Mouse (Mus musculus) embryonic fibroblast, embryonic 13.5 days (primary cell): ENCODE results near the gene Rps6ka5.

Source experiments
- CTCF ChIP-seq: IDR thresholded peaks from 2 replicates; pipeline ENCODE4 v1.5.1; 2011; ENCODE audit warnings: mild to moderate bottlenecking, control low read depth, low read length, moderate library complexity, borderline replicate concordance; ENCODE audit not compliant: insufficient read depth
- POLR2A ChIP-seq: IDR thresholded peaks from 2 replicates; pipeline ENCODE4 v1.6.1; 2011; ENCODE audit warnings: low read depth, mild to moderate bottlenecking, control low read depth, low read length, moderate library complexity

- no peak for TF ChIP-seq CTCF
- no peak for TF ChIP-seq POLR2A
Measured at GRCm38 (mm10) chr12:100688177-100688576, 38.6 kb downstream of the Rps6ka5 start.
